In the genomic region with DNA sequence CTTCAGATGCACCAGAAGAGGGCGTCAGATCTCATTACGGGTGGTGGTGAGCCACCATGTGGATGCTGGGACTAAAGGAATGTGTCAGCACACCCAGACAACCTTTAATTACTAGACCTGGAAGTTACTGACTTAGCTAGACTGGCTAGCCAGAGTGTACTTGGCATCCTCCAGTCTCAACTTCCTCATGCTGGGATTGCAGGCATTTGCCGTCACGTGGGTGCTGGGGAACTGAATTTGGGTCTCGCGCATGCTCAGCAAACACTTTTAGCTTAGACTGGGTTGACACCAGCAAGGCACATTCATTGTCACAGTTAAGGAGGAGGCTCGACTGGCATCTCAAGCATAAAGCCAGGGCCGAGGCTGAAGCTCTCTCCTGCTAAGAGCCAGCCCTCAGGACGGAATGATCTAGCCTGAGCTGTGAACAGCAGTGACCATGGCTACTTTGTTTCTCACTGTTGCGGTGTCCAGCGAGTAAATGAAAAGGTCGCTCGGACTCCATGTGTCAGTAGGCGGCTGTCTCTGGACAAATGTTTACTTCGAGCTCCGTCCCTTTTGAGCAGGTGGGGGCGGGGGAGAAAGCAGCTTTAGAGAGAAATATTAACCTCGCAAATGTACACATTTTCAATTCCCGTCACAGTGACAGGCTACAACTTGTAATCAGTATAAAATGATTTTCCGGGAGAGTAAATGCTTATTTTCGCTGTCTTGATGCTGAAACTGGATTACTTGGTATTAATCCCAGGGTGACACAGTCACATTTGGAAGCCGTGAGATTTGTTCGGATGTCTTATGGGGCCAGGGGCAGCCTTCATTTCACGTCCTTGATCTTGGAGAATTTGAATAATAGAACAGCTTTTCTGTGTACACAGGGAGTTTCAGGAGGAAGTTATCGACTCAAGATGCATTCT, we compare ENCODE assay signal across 8 mouse cellular contexts.
A peak's percentile ranks its signal among the peaks of the same experiment; 100 is the strongest.
DNase-seq lines count a peak whose midpoint lies in the region; ATAC-seq lines count a peak whose summit lies in the region.

No protein-coding gene starts in this region.

- H3K4me1 ChIP-seq in forebrain, embryonic 10.5 days = peaks cover 46% of the 10 kb centered on the region
- H3K4me1 ChIP-seq in forebrain, embryonic 12.5 days = peaks cover 33% of the 10 kb centered on the region
- H3K4me1 ChIP-seq in stomach, embryonic 16.5 days (ENCODE audit: control insufficient read depth, insufficient read depth, low read length) = peaks cover 22% of the 10 kb centered on the region

- no peak for DNase-seq in forebrain, embryonic 10.5 days (ENCODE audit: extremely low spot score, low spot score)
- DNase-seq in R1 (ENCODE audit: low read depth, low spot score) = peak; percentile 80
- peak; percentile 14 to 18 for DNase-seq in frontal cortex, postnatal 14 days (ENCODE audit: low spot score in 2 of 2)
- peak; percentile 35 for DNase-seq in layer of hippocampus, adult 9-11 months
- peak; percentile 85 for DNase-seq in lung, postnatal 10 days
- DNase-seq in heart, postnatal 36 days = no peak

- no peak overlapping the region for H3K4me2 ChIP-seq in forebrain, embryonic 12.5 days
- H3K4me2 ChIP-seq in stomach, embryonic 16.5 days (ENCODE audit: low read depth, low read length) = peak overlapping the region; percentile 59

- WGBS in forebrain, embryonic 10.5 days = 78% methylated on average over 25 of the region's 25 CpGs
- 61% methylated on average over 25 of the region's 25 CpGs for WGBS in forebrain, embryonic 12.5 days
- 25% methylated on average over 25 of the region's 25 CpGs for WGBS in stomach, embryonic 16.5 days

- H3K27ac ChIP-seq in forebrain, embryonic 10.5 days = peak overlapping the region; percentile 40; the same call in 1 of the 2 replicates
- no peak overlapping the region for H3K27ac ChIP-seq in forebrain, embryonic 12.5 days
- peak overlapping the region; percentile 66 for H3K27ac ChIP-seq in stomach, embryonic 16.5 days (ENCODE audit: low read length)

- H3K9ac ChIP-seq in forebrain, embryonic 12.5 days = no peak overlapping the region
- H3K9ac ChIP-seq in stomach, embryonic 16.5 days (ENCODE audit: low read length) = peak overlapping the region; percentile 60

- intact Hi-C loops in heart, postnatal 36 days (cut with DNase I) = no loop called here

- no peaks in the 10 kb centered on the region for H3K9me3 ChIP-seq in forebrain, embryonic 10.5 days
- H3K9me3 ChIP-seq in forebrain, embryonic 12.5 days = no peaks in the 10 kb centered on the region
- no peaks in the 10 kb centered on the region for H3K9me3 ChIP-seq in stomach, embryonic 16.5 days (replicated peaks; ENCODE audit: control insufficient read depth, low read length)

- ATAC-seq in forebrain, embryonic 12.5 days (ENCODE audit: low FRiP score) = no peak
- ATAC-seq in stomach, embryonic 16.5 days (ENCODE audit: insufficient read depth, low FRiP score) = peak; percentile 63

- H3K4me3 ChIP-seq in forebrain, embryonic 10.5 days = no peak overlapping the region
- H3K4me3 ChIP-seq in forebrain, embryonic 12.5 days (replicated peaks) = no peak overlapping the region
- H3K4me3 ChIP-seq in stomach, embryonic 16.5 days (replicated peaks; ENCODE audit: low read length) = peak overlapping the region; percentile 33

- no peaks in the 10 kb centered on the region for H3K36me3 ChIP-seq in forebrain, embryonic 10.5 days (replicated peaks)
- no peaks in the 10 kb centered on the region for H3K36me3 ChIP-seq in forebrain, embryonic 12.5 days (replicated peaks)
- no peaks in the 10 kb centered on the region for H3K36me3 ChIP-seq in stomach, embryonic 16.5 days (ENCODE audit: control insufficient read depth, insufficient read depth, low read length)

- no peaks in the 10 kb centered on the region for H3K27me3 ChIP-seq in forebrain, embryonic 10.5 days (ENCODE audit: poor library complexity, severe bottlenecking)
- H3K27me3 ChIP-seq in forebrain, embryonic 12.5 days = no peaks in the 10 kb centered on the region
- H3K27me3 ChIP-seq in stomach, embryonic 16.5 days (ENCODE audit: control insufficient read depth, insufficient read depth, low read length) = no peaks in the 10 kb centered on the region

Comparison
In these comparisons a context has a peak if more than half of its experiments do, and no peak if none do; other contexts are left out.
1. DNase-seq: peak in R1 (single experiment), frontal cortex, postnatal 14 days (2 of 2), layer of hippocampus, adult 9-11 months (single experiment) and lung, postnatal 10 days (single experiment); none in forebrain, embryonic 10.5 days (single experiment) and heart, postnatal 36 days (0 of 2).